Mouse (Mus musculus) heart, postnatal 36 days (tissue): ENCODE data around the gene Agr2. TPM values are rescaled to one million over a fixed set of nuclear protein-coding genes. Genes with fewer than 3 reads are reported as not detected.

Experiments used
- DNase-seq, 2 experiments: peaks; one replicate each; pipeline ENCODE4 v3.0.0; 2021 to 2022
- intact Hi-C: fragments of 180-260 bp; cut with DNase I; formaldehyde crosslinking; loops from one replicate; pipeline ENCODE4 v1.15.1; 2025
- total RNA-seq, 2 experiments: library from RNA; stranded (reverse); gene quantifications; 2 replicates each; pipeline ENCODE4 v1.2.3; 2021

Agr2 gene
- total RNA-seq, 2 experiments from 2014 or later, result not detected

DNA sequence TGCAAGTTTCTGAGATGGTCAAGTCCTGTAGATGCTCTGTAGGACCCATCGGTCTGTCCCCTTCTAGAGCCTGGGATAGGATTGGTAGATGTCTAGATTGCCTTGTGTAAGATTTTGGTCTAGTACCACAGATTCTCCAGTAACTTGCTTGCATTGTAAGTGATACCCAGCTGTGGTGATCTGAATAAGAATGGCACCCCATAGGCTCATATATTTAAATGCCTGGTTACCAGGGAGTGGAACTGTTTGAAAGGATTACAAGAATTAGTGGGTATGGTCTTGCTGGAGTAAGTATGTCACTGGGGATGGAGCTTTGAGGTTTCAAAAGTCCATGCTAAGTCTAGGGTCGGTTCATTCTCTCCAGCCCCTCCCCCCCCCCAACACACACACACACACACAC, 28.0 kb downstream of the Agr2 start:
- DNase-seq, result no peak
- intact Hi-C loops, result no loop called here

DNA sequence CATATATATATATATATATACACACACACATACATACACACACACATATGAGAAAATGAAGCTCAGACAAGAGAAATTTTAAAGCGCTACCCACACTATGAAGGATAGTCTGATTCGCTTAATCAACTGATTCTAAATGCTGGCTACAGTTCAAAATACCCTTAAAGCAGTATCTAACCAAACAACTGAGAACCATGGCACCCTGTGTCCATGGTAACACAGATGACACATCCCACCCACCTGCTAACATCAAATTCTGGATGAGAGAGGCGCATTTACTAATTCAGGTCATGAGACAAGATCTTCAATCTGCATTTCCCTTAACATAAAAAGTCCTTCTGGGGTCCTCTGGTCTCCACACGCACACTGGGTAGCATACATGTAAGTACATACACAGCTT, 33.4 kb downstream of the Agr2 start:
- DNase-seq, result no peak
- intact Hi-C loops, result no loop called here

DNA sequence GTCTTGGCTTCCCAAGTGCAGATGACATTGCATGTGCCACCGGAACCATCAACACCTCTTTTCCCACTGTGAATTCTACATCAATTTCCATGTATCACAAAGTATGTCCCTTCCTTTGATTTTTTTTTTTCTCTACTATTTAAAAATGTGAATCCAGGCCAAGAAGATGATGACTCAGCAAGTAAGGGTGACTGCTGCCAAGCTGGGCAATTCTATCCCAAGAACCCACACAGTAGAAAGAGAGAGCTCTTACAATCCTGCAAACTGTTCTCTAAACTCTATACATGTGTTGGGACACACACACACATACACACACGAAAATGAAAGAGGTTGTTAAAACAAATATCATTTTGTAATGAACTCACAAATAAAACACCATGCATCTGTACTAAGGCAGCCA, 34.5 kb downstream of the Agr2 start:
- DNase-seq, result no peak
- intact Hi-C loops, result no loop called here

DNA sequence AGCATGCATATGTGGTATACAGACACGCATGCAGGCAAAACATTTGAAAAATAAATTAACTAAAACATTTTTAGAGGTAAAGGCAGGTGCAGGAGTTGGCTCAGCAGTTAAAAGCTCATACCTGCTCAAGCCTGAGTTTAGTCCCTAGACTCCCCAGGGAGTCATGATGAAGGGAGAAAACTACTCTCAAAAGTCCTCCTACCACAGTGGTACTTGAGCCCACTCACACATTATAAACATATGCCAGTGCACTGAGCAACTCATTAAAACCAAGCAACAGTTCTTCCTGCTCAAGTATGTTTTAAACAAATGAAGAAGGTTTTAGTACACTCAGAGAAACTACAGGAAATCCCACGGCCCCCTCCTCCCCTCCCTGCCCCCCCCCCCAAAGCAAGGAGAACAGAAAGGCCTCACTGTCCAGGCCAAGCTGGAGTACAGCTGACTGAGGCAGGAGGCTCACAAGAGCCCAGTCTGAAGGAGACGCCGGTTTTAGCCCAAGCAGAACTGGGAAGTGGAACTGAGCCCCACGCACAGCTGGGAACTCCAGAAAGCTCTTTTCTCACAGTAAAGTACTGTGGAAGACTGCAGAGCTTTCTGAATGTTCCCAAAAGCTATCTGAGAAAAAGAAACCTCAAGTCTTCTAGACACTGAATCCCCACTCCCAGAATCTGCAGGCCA, 36.4 kb downstream of the Agr2 start:
- intact Hi-C loops, result no loop called here
- no peak for DNase-seq

DNA sequence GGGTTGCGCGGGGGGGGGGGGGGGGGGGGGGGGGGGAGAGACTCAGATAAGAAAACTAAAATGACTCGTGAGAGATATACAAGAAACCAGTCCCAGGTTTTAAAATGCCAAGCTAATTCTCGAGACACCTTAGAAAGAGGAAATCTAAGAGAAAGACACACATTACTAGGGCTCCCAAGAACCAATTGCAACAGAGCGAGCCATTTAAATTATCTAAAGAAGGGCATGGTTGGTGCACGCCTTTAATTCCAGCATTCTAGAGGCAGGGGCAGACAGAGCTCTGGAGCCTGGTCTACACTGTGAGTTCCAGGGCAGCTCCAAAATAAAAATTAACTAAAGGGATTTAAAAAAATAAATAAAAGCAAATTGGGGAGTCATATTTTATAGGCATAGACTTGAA, 37.0 kb downstream of the Agr2 start:
- no peak for DNase-seq
- intact Hi-C loops, result loop anchor here (10.0 kb wide), 2 partner anchors 565 to 1075 kb away; partner anchors contain the start of gene Meox2

DNA sequence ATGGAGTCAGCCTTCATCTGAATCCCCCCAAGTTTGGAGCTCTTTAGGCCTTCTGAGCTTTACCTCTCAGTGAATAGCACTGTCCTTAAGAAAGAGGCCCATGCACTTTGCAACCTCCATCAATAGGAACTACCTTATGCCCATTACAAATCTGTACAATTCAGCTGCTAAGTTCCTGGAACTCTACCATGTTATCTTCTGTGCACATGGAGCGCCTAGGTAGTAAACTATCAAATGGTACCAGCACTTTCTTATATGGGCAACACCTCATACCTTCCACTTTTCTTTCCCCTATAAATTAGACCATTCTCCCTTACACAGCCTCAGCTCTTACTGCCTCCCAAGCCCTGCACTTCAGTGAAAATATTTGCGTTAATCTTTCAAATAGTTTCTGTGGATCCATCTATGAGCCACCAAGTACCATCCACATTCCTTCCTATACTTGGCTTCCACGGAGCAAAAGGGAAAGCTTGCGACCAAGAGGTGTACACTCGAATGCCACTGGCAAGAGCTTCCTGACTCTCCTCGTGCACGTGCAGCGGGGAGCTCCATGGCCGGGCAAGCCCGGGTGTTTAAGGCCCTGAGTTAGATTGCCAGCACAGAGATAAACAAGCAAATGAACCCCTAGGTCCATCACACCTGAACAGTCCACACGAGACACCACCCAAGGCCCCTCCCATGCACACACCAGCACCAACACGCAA, 38.1 kb downstream of the Agr2 start:
- intact Hi-C loops, result loop anchor here (10.0 kb wide), 2 partner anchors 566 to 1074 kb away; partner anchors contain the start of gene Meox2
- DNase-seq, result no peak

DNA sequence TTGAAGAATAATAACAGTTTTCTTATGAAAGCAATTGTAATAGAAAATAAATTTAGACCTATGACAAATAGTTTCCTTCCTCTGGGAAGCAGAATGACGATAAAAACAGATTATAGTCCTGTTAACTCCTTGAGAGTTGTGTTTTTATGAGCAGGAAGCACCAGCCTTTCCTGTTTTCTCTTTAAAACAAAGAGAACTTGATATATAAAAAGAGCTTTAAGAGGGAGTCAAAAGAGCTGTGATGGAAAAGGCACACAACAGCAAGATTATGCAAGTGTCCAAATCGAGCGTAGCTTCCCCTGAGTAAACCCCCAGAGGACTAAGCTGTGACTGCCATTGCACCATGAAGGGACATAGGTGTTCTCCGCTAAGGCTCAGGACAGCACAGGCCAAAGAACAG, 39.7 kb downstream of the Agr2 start:
- intact Hi-C loops, result loop anchor here (10.0 kb wide), 2 partner anchors 568 to 1072 kb away; partner anchors contain the start of gene Meox2
- DNase-seq, result no peak

DNA sequence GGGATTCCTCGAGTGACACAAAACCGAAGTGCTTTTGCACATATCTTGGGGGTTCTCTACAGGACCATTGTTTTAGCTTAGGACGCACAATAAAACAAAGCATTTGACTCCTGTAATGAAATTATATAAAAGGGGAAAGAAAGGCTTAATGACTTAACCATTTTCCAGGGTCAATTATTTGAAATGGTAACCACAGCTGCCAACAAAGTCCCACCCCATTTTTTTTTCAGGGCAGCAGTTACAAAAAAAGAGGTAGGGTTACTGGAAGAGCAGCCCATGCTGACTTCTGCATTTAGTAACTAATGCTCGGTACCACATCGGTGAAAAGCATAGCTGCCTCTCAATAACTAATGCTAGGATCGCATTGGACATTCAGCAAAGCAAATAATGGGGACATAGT, 42.8 kb downstream of the Agr2 start:
- DNase-seq, result no peak
- intact Hi-C loops, result loop anchor here (10.0 kb wide), 2 partner anchors 571 to 1069 kb away; partner anchors contain the start of gene Meox2

DNA sequence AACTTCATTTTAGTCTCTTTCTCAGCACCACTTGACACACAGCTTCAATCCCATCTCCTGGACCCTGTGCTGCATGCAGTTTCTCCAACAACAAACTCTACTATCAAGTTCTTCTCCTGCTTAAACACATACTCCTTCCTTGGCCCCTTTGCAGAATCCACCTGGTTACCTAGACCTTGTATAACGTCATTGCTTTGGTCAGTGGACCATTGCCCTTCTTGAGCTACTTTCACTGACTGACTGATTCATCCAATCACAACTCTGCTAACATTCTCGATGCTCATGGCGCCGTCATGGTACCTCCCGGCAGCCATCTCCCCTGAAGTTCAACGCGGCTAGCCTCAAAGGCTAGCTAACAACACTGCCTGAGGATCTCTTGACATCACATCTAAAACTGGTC, 43.4 kb downstream of the Agr2 start:
- intact Hi-C loops, result loop anchor here (10.0 kb wide), 2 partner anchors 571 to 1069 kb away; partner anchors contain the start of gene Meox2
- no peak for DNase-seq

DNA sequence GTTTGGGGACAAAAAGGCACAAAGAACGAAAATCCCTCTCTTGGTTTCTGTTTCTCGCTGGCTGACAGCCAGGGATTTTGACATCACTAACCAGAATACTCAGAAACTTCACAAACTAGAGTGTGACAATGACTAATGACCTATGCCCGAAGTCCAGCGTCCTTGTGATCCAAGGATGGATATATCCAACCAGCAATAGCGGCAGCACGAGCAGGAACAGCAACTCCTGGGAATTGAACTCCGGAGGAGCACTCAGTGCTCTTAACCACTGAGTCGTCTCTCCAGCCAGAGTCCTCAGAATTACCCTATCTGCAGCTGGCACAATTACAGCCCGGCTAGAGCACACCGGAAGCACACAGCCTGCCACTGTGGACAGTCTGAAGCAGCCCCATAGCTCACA, 44.1 kb downstream of the Agr2 start:
- intact Hi-C loops, result loop anchor here (10.0 kb wide), 2 partner anchors 572 to 1068 kb away; partner anchors contain the start of gene Meox2
- DNase-seq, result peak in 1 of 2 experiments; percentile 37

DNA sequence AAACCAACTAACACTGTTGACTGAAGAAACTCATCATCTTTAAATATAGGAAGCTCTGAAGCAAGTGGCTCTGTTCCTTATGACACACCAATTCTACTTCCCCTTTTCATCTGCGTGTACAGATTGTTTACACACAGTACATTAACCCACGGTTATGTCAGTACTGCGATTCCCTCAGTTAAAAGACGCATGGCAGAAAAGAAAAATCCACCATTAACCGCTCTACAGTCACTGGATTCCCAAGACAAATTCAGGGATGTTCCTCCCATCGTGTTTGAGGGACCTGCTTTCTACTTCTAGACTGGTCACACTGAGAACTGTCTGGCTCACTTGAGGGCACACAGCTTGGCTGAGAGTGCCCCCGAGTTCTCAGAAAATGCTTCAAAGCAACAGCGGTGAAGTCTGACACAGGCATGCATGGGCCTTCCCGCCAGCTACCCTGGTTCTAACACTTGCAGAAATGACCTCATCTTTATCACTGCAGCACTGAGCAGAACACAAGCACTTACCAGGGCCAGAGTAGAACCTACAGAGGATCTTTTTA, 46.9 kb downstream of the Agr2 start:
- DNase-seq, result peak in 1 of 2 experiments; percentile 26
- intact Hi-C loops, result loop anchor here (5.0 to 10.0 kb wide), 4 partner anchors 118 to 1065 kb away; partner anchors contain the start of genes Ankmy2, Bzw2 and Meox2

DNA sequence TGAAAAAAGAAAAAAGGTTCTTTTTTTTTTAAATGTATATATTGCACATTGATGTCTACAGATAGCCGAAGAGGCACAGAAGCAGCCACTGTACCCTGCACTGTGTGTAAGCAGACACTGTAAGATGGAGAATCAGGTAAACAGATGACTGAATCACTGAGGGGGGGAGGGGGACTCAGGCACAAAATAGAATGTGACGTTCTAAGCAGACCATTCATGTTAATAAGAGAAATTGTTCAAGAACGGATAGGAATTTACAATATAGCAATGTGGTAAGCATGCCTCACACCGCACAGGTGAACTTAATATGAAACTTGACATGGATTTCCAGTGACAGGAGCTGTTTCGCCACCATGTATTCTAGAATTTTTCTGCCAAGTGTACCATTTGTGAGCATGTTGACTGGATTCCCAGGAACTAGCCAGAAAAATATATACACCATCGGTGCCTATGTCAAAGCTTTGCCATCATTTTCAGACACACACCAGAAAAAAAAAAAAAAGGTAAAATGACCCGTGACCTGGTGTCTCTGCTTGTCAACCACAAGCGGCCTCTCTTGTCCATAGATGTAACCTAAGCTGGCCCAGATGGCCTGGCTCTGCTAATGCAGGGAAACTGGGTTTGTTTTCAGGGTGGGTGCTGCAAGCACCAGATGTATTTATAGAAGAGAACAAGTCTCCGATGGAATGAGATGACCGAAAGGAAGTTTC, 48.0 kb downstream of the Agr2 start:
- DNase-seq, result peak in 1 of 2 experiments; percentile 28
- intact Hi-C loops, result loop anchor here (5.0 kb wide), 2 partner anchors 117 to 143 kb away; partner anchors contain the start of genes Ankmy2 and Bzw2

DNA sequence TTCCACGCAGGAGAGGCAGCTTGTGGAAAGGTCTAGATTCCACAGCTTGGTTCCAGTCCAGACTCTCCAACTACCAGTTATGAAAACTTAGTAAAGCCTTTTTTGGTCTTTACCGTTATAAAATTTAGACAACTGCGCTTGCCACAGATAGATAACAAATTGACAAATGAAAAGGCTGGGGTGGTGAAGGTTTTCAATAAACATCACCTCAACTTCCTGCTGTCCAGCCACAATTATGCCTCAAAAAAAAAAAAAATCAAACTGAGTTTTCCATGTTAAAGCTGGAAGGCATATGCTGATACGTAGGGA, 48.5 kb downstream of the Agr2 start:
- intact Hi-C loops, result loop anchor here (5.0 kb wide), 2 partner anchors 116 to 144 kb away; partner anchors contain the start of genes Ankmy2 and Bzw2
- DNase-seq, result no peak

DNA sequence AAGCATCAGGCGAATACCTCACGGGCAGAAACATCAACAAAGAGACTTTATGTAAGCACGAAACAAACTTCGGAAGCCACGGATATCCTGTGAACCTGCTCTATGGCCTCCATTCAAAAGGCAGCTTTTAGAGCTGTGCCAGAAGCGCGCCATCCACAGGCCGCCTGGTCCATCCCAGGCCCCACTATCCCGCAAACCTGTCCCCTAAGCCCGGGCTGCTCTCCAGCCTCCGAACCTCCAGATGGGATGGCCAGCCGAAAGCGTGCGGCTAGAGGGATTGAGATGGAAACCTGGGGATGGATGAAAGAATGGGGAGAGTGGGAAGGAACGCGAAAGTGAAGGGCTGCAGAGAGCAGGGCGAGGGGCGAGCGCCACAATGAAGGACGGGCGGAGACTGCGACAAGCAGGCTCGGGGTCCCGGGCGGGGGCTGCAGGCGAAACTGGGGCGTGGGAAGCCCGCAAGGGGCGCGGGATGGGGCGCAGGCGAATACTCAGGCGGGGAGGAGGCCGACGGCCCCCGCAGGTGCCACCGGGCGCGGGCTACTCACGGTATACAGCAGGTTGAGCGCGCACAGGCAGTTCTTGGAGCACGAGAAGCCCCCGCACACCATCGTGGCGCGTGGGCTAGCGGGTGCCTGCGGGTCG, 49.1 kb downstream of the Agr2 start:
- intact Hi-C loops, result loop anchor here (5.0 kb wide), 2 partner anchors 115 to 145 kb away; partner anchors contain the start of genes Ankmy2 and Bzw2
- DNase-seq, result peak; percentile 62 to 63

DNA sequence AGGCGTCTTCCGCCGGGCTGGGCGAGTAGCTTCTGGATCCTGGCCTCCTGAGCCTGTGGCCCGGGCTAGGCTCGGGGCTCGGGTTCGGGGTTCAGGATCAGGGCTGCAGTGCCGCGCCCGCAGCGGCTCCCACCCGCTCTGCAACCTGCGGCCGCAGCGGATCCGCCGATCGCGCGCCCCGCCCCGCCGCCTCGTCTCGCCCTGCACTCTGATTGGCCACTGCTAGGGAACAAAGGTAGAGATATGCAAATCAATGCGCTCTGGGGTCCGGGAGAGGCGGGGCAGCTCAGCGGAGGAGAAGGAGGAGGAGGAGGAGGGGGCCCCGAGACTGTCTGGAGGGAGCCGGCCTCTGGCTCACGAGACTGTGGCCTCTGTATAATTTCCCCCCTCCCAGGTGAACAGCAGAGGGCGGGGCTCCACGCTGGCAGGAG, 49.7 kb downstream of the Agr2 start, which contains the start of gene Tspan13:
Gene Tspan13, minus strand, starts transcription at position 153 of the 431 bp plus-strand sequence.
- intact Hi-C loops, result loop anchor here (5.0 kb wide), 2 partner anchors 115 to 145 kb away; partner anchors contain the start of genes Ankmy2 and Bzw2
- DNase-seq, result peak; percentile 82 to 83

DNA sequence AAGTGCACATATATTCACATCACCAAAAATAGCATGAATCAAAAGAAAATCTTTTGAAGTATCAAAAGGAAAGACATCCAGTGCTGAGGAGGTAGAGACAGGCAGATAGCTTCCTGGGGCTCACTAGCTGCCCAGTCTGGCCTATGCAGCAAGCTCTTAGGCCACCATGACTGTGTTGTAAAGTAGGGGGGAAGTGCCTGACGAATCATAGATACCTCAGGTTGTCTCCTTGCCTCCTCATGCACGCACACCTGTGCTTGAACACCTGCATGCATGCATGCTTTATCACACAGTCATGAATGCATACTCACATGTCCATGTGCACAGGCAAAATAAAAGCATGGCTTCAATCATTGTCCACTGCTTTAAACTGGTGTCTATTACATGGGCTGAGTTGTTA, 52.0 kb downstream of the Agr2 start:
- DNase-seq, result no peak
- intact Hi-C loops, result loop anchor here (5.0 kb wide), 2 partner anchors 113 to 147 kb away; partner anchors contain the start of genes Ankmy2 and Bzw2

DNA sequence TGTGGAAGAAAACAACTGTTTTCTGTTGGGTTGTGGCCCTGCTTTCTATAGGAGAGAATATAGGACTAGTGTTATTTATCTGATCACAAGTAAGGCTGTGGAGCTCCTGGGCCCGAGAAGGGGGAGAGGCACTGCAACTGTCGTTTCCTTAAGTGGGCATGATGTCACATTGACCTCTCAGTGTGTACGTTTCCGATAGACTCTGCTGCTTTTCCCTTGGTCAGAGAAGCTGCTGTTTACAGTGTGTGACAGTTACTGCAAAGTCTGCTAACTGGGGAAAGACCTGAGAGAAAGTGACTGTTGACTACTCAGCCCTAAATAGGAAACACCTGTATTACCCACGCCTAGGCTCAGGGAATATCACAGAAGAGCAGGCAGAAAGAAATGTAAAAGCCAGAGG, 53.5 kb downstream of the Agr2 start:
- intact Hi-C loops, result no loop called here
- no peak for DNase-seq

DNA sequence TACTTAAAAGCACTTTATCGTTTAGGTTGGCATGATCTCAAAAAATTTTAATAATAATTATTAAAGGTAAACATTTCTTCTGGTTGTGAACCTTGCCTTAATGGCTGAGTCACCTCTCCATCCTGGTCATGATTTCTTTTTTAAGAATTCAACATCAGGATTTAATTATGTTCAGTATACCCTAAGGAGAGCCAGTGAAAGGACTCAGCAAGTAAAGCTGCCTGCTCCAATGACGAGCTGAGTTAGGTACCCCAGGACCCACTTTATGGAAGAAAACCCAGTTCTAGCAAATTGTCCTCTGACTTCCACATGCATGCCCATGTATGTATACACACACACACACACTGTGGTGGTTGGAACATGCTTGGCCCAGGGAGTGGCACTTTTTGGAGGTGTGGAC, 54.9 kb downstream of the Agr2 start:
- no peak for DNase-seq
- intact Hi-C loops, result no loop called here

DNA sequence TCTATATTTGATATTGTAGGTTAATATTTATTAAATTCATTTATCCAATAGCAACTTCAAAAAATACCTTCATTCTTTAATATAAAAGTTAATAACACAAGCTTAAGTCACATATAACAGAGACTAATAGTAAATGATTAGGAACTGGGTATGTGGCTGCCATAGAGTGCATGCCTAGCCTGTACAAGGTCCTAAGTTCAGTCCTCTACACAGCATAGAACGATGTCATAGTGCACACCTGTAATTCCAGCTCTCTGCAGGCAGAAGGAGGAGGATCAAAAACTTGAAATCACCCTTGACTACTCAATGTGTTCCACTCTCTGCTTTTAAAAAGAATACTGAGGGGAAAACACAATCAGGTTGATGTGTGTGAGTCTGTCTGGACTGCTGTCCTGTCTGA, 57.6 kb downstream of the Agr2 start:
- intact Hi-C loops, result no loop called here
- DNase-seq, result no peak
